Mouse (Mus musculus) splenic B cell, adult 2 months (primary cell): ENCODE data around the gene Klf15.

Experiments used
- DNase-seq: peaks from one replicate; pipeline ENCODE4 v3.0.0-alpha.2; 2011; ENCODE audit warnings: low read depth, low spot score
- H3K27me3 ChIP-seq: 2 replicates; pipeline ENCODE4 v1.6.1; 2012; ENCODE audit warnings: mild to moderate bottlenecking, low read length, moderate library complexity, mixed read lengths; ENCODE audit not compliant: control insufficient read depth, poor library complexity, insufficient read depth, severe bottlenecking
- H3K36me3 ChIP-seq: 2 replicates; pipeline ENCODE4 v1.6.1; 2012; ENCODE audit warnings: mild to moderate bottlenecking, low read length, moderate library complexity, mixed read lengths; ENCODE audit not compliant: control insufficient read depth, poor library complexity, insufficient read depth, severe bottlenecking

Klf15 gene

GRCm38 (mm10) chr6:90472079-90472478 lies 9.7 kb downstream of the Klf15 start:
- Histone ChIP-seq H3K27me3 (no peaks in the 10 kb centered on the region), H3K36me3 (no peaks in the 10 kb centered on the region)
- DNase-seq, result no peak

GRCm38 (mm10) chr6:90472697-90473096 lies 10.3 kb downstream of the Klf15 start:
- no peaks in the 10 kb centered on the region for H3K36me3 ChIP-seq
- DNase-seq, result no peak

GRCm38 (mm10) chr6:90473630-90474360 lies 11.4 kb downstream of the Klf15 start:
- no peaks in the 10 kb centered on the region for H3K36me3 ChIP-seq
- DNase-seq, result no peak
- no peaks in the 10 kb centered on the region for H3K27me3 ChIP-seq

More at GRCm38 (mm10) chr6:90472697-90473096, 10.3 kb downstream of the Klf15 start:
- H3K27me3 ChIP-seq, result no peaks in the 10 kb centered on the region

- H3K27me3 ChIP-seq, result no peaks in the 10 kb centered on the region
- DNase-seq, result no peak
- H3K36me3 ChIP-seq, result no peaks in the 10 kb centered on the region
Observed at GRCm38 (mm10) chr6:90474361-90474750, 12.0 kb downstream of the Klf15 start.

GRCm38 (mm10) chr6:90475176-90475853 lies 12.9 kb downstream of the Klf15 start:
- Histone ChIP-seq H3K36me3 (no peaks in the 10 kb centered on the region), H3K27me3 (no peaks in the 10 kb centered on the region)
- DNase-seq, result no peak

GRCm38 (mm10) chr6:90475854-90476212 lies 13.5 kb downstream of the Klf15 start:
- Histone ChIP-seq H3K36me3 (no peaks in the 10 kb centered on the region), H3K27me3 (no peaks in the 10 kb centered on the region)
- no peak for DNase-seq

GRCm38 (mm10) chr6:90476941-90477518 lies 14.7 kb downstream of the Klf15 start:
- Histone ChIP-seq H3K36me3 (no peaks in the 10 kb centered on the region), H3K27me3 (no peaks in the 10 kb centered on the region)
- no peak for DNase-seq

GRCm38 (mm10) chr6:90484249-90484648 lies 21.9 kb downstream of the Klf15 start:
- H3K36me3 ChIP-seq, result no peaks in the 10 kb centered on the region
- no peaks in the 10 kb centered on the region for H3K27me3 ChIP-seq
- no peak for DNase-seq

GRCm38 (mm10) chr6:90484876-90485275 lies 22.5 kb downstream of the Klf15 start:
- DNase-seq, result no peak
- Histone ChIP-seq H3K36me3 (no peaks in the 10 kb centered on the region), H3K27me3 (no peaks in the 10 kb centered on the region; the same call in 1 of the 2 replicates)

GRCm38 (mm10) chr6:90486176-90486921 lies 24.0 kb downstream of the Klf15 start, which contains the start of gene Aldh1l1:
Gene Aldh1l1 (plus strand): TSS chr6:90486427.
- no peak for DNase-seq

GRCm38 (mm10) chr6:90487531-90487930 lies 25.2 kb downstream of the Klf15 start:
- no peak for DNase-seq
- Histone ChIP-seq H3K36me3 (no peaks in the 10 kb centered on the region), H3K27me3 (no peaks in the 10 kb centered on the region; the same call in 1 of the 2 replicates)

More at GRCm38 (mm10) chr6:90486176-90486921, 24.0 kb downstream of the Klf15 start, which contains the start of gene Aldh1l1:
- H3K36me3 ChIP-seq, result no peaks in the 10 kb centered on the region
- H3K27me3 ChIP-seq, result no peaks in the 10 kb centered on the region; the same call in 1 of the 2 replicates

- no peak for DNase-seq
- Histone ChIP-seq H3K27me3 (no peaks in the 10 kb centered on the region; the same call in 1 of the 2 replicates), H3K36me3 (no peaks in the 10 kb centered on the region)
Observed at GRCm38 (mm10) chr6:90489532-90489931, 27.2 kb downstream of the Klf15 start.

GRCm38 (mm10) chr6:90490976-90491375 lies 28.6 kb downstream of the Klf15 start:
- no peak for DNase-seq
- Histone ChIP-seq H3K36me3 (no peaks in the 10 kb centered on the region), H3K27me3 (no peaks in the 10 kb centered on the region; the same call in 1 of the 2 replicates)

- Histone ChIP-seq H3K36me3 (no peaks in the 10 kb centered on the region), H3K27me3 (no peaks in the 10 kb centered on the region; the same call in 1 of the 2 replicates)
- no peak for DNase-seq
Observed at GRCm38 (mm10) chr6:90491956-90492744, 29.8 kb downstream of the Klf15 start.
